8 mouse cellular contexts compared by ENCODE assay signal in the genomic region with DNA sequence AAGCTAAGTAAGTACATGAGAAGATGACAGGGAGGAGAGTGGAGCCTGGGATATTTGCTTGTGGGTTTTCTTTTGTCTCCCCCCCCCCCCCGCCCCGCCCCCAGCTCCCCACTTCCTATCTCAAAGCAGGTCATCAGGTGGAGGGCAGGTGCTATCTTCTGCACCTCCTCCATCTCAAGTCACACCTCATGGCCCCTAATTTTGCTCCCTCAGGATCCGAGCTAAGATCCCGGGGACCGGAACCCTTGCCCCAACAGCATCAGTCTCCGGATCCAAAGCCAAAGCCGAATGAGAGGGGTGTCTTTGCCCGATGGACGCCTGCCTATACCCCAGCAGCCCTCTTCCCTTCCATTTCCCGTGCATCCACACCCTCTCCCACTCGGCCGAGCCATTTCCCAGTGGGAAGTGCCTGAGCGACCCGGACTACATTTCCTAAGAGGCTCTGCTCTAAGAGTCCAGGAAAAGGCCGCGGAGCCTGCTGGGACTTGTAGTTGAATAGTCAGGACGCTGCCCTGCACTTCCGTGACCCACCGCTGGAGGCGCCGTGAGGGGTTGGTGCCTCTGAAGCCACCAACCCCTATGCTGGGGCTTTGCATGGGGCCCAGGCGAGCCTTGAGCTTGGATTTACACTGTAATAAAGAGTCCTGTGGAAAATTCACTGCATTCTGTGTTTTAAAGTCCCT. TPM values are rescaled to one million over a fixed set of nuclear protein-coding genes. Genes with fewer than 3 reads are reported as not detected.
DNase-seq lines count a peak whose midpoint lies in the region; ATAC-seq and TF ChIP-seq lines count a peak whose summit lies in the region.

No protein-coding gene starts in this region.

- ATAC-seq in hindbrain, embryonic 12.5 days (ENCODE audit: low FRiP score), result peak; percentile 66
- ATAC-seq in lung, postnatal 0 days, result peak; percentile 86

- peak; percentile 94 for DNase-seq in Muller cell, postnatal 12 days (ENCODE audit: inconsistent ontology term)
- DNase-seq in cerebellum, postnatal 10 days, result peak; percentile 99 to 100
- DNase-seq in frontal cortex, postnatal 10 days (ENCODE audit: low spot score in 2 of 2), result peak; percentile 88 to 92
- peak; percentile 98 to 99 for DNase-seq in layer of hippocampus, postnatal 10 days (ENCODE audit: low spot score in 2 of 2)
- peak; percentile 94 for DNase-seq in lung, postnatal 0 days (ENCODE audit: low spot score)
- peak; percentile 94 for DNase-seq in ovary, postnatal 36 days (ENCODE audit: low spot score)
- DNase-seq in thymus, postnatal 14 days, result peak; percentile 97

- peak overlapping the region; percentile 26 for H3K4me3 ChIP-seq in hindbrain, embryonic 12.5 days
- H3K4me3 ChIP-seq in lung, postnatal 0 days (ENCODE audit: low read depth, low read length), result peak overlapping the region; percentile 23; the same call in 1 of the 2 replicates

- H3K4me2 ChIP-seq in hindbrain, embryonic 12.5 days (replicated peaks), result peak overlapping the region; percentile 48
- H3K4me2 ChIP-seq in lung, postnatal 0 days (replicated peaks; ENCODE audit: low read depth, low read length), result peak overlapping the region; percentile 49

- peak; percentile 94 for TF ChIP-seq CTCF in lung, postnatal 0 days (IDR thresholded peaks at IDR 0.05)

- peaks cover 14% of the 10 kb centered on the region for H3K36me3 ChIP-seq in hindbrain, embryonic 12.5 days
- no peaks in the 10 kb centered on the region for H3K36me3 ChIP-seq in lung, postnatal 0 days (ENCODE audit: insufficient read depth, low read length)

- H3K9me3 ChIP-seq in hindbrain, embryonic 12.5 days (replicated peaks), result no peaks in the 10 kb centered on the region
- H3K9me3 ChIP-seq in lung, postnatal 0 days (ENCODE audit: low read length), result no peaks in the 10 kb centered on the region

- no peaks in the 10 kb centered on the region for H3K27me3 ChIP-seq in hindbrain, embryonic 12.5 days
- H3K27me3 ChIP-seq in lung, postnatal 0 days (replicated peaks; ENCODE audit: insufficient read depth, low read length), result no peaks in the 10 kb centered on the region

- H3K9ac ChIP-seq in hindbrain, embryonic 12.5 days, result peak overlapping the region; percentile 41; the same call in 1 of the 2 replicates
- no peak overlapping the region for H3K9ac ChIP-seq in lung, postnatal 0 days (replicated peaks; ENCODE audit: low read depth)

- whole genome bisulfite sequencing in hindbrain, embryonic 12.5 days, result 18% methylated on average over 20 of the region's 22 CpGs
- WGBS in lung, postnatal 0 days, result 10% methylated on average over 21 of the region's 22 CpGs

- H3K27ac ChIP-seq in hindbrain, embryonic 12.5 days, result peak overlapping the region; percentile 23; the same call in 1 of the 2 replicates
- no peak overlapping the region for H3K27ac ChIP-seq in lung, postnatal 0 days (ENCODE audit: low read length)

- H3K4me1 ChIP-seq in hindbrain, embryonic 12.5 days, result peaks cover 14% of the 10 kb centered on the region
- H3K4me1 ChIP-seq in lung, postnatal 0 days (ENCODE audit: insufficient read depth, low read depth, low read length), result no peaks in the 10 kb centered on the region

- TF ChIP-seq EP300 in lung, postnatal 0 days (IDR thresholded peaks at IDR 0.05), result no peak

RNA-seq across cellular contexts. Expression of gene Rtn2, which starts 13.2 kb away (rescaled TPM):
- 67.8 and 68.0 TPM in 2 replicates for polyA plus RNA-seq in hindbrain, embryonic 12.5 days (2016; fragmentation: Nextera tagmentation; extraction: Ambion mirVana)
- 100 to 1,000 TPM; 118 to 127 TPM for total RNA-seq in layer of hippocampus, postnatal 10 days (2021)
- polyA plus RNA-seq in lung, postnatal 0 days (2015; fragmentation: Nextera tagmentation; extraction: Ambion mirVana), result 23.8 and 26.6 TPM in 2 replicates

RNA-seq across cellular contexts. Expression of gene Fosb, which starts 14.2 kb away (rescaled TPM):
- polyA plus RNA-seq in hindbrain, embryonic 12.5 days (2016; fragmentation: Nextera tagmentation; extraction: Ambion mirVana), result 0.10 TPM in 1 of 2 replicates, not detected in the other
- 1 to 10 TPM; 1.4 to 2.0 TPM for total RNA-seq in layer of hippocampus, postnatal 10 days (2021)
- polyA plus RNA-seq in lung, postnatal 0 days (2015; fragmentation: Nextera tagmentation; extraction: Ambion mirVana), result 0.17 and 0.44 TPM in 2 replicates

RNA-seq across cellular contexts. Expression of gene Ppm1n, which starts 15.8 kb away (rescaled TPM):
- polyA plus RNA-seq in hindbrain, embryonic 12.5 days (2016; fragmentation: Nextera tagmentation; extraction: Ambion mirVana), result 0.17 TPM in 1 of 2 replicates, not detected in the other
- under 1 TPM in 1 of 2 experiments, not detected in 1; 0.31 TPM for total RNA-seq in layer of hippocampus, postnatal 10 days (2021)
- polyA plus RNA-seq in lung, postnatal 0 days (2015; fragmentation: Nextera tagmentation; extraction: Ambion mirVana), result not detected in 2 replicates

RNA-seq across cellular contexts. Expression of gene Vasp, which starts 24.0 kb away (rescaled TPM):
- 52.7 and 60.3 TPM in 2 replicates for polyA plus RNA-seq in hindbrain, embryonic 12.5 days (2016; fragmentation: Nextera tagmentation; extraction: Ambion mirVana)
- total RNA-seq in layer of hippocampus, postnatal 10 days (2021), result 10 to 100 TPM; 26.4 to 27.3 TPM
- 109 and 121 TPM in 2 replicates for polyA plus RNA-seq in lung, postnatal 0 days (2015; fragmentation: Nextera tagmentation; extraction: Ambion mirVana)

RNA-seq across cellular contexts. Expression of gene Ercc1, which starts 48.9 kb away (rescaled TPM):
- polyA plus RNA-seq in hindbrain, embryonic 12.5 days (2016; fragmentation: Nextera tagmentation; extraction: Ambion mirVana), result 95.6 and 96.8 TPM in 2 replicates
- total RNA-seq in layer of hippocampus, postnatal 10 days (2021), result 10 to 100 TPM; 43.1 to 43.9 TPM
- polyA plus RNA-seq in lung, postnatal 0 days (2015; fragmentation: Nextera tagmentation; extraction: Ambion mirVana), result 51.0 and 57.8 TPM in 2 replicates
